Mouse (Mus musculus): ENCODE data around the gene Gm11099.

Gene Gm11099

GRCm38 (mm10) chr2:58859134-58859533 lies at the start of gene Gm11099:
Gene Gm11099, plus strand, starts transcription at chr2:58859434.
- in situ Hi-C loops (cut with MboI; ENCODE audit: low sequenced_read_pairs), result no loop called here

DNA sequence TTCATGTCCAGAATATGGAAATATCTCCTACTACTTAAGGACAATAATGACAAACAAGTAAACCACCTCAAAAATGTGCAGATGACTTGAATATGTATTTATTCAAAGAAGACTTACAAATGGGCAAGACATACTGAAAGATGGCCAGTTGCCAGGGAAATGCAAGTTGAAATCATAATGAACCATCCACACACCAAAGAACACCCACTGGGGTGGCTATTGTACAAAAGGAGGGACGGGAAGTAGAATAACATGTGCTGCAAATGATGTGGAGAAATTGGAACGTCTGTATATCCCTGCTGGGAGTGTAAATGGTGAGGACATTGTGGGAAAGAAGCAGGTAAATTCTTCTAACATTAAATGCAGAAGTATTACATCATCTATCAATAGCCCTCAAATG lies 46.3 kb upstream of the Gm11099 start:
- in situ Hi-C loops (cut with MboI; ENCODE audit: low sequenced_read_pairs), result no loop called here

DNA sequence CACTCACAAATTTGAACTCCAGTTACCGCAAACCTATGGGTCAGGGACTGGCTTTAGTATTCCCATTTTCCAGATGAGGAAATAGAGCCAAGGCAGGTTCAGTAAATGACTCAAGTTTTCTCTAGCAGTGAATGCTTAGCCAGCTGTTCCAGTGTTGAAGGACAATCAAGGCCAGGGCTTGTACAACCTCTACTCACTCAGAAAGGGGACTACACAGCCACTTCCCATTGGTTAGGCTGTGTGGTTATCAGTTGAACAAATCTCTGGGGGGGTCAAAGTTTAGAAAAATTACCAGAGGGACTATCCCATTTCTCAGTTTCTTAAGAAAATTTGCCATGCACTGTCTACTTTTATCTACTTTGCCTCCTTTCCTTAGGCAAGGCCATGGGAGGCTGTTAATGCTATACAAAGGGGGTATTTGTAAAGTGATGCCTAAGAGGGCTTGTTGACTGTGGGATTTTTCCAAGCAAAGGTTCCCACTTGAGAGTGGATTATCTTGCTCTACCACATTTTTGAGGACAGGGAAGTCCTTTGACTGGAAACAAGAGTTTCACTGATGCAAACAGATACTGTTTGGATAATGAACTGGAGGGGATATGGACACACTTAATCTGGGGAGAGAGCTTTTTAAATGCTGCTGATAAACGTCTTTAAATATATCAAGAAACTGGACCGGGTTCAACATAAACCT lies 30.2 kb upstream of the Gm11099 start:
- in situ Hi-C loops (cut with MboI; ENCODE audit: low sequenced_read_pairs), result no loop called here

- in situ Hi-C loops (cut with MboI; ENCODE audit: low sequenced_read_pairs), result no loop called here
Measured at GRCm38 (mm10) chr2:58829981-58830742, 29.1 kb upstream of the Gm11099 start.

DNA sequence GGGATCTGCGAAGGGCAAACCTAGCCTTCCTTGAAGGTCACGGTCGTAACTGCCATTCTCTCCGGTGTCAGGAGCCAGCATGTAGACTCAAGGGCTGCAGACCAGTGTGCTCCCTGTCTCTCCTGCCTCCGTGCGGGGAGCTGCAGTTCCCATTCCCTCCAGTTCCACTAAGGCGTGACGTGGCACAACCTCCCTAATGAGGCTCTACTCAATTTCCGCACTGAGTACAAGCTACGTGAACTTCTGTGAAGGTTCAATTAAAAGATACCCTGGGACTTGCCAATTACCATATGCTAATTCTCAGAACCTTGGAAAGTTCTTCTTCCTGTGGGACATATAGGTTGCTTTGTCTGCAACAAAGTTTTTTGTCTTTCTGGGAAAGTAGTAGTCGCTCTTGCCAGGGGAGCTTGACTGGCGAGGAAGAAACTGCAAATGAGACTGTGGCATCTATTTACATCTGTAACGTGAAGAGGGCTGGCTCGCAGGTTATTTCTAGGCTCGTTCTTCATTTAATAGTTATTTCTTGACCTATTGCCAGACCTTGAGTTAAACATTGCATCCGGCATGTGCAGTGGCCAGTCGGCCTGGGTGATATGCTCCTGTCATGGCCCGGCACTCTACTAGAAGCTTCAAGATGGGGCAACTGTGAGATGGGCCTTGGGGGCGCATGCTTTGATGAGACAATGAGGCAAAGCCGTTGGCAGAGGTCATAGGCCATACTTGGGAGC lies 26.8 kb upstream of the Gm11099 start:
- in situ Hi-C loops (cut with MboI; ENCODE audit: low sequenced_read_pairs), result no loop called here

DNA sequence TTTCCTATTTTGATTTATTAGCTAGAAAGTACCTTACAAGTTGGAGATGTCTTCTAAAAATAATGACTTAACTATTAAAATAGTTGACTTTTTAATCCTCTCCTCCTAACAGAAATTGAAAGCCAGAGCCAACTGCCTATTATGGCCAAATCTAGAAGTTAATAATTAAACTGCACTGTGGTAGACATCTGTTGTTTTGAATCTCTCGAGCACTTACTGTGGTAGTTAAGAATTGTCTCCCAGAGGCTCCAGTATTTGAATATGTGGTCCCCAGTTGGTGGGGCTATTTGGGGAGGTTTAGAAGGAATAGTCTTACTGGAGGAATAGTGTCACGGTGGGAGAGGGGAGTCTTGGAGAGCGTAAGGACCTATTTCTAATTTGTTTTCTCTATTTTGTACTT lies 18.2 kb upstream of the Gm11099 start:
- in situ Hi-C loops (cut with MboI; ENCODE audit: low sequenced_read_pairs), result no loop called here

GRCm38 (mm10) chr2:58842443-58842842 lies 16.8 kb upstream of the Gm11099 start:
- in situ Hi-C loops (cut with MboI; ENCODE audit: low sequenced_read_pairs), result no loop called here

GRCm38 (mm10) chr2:58844499-58844898 lies 14.7 kb upstream of the Gm11099 start:
- in situ Hi-C loops (cut with MboI; ENCODE audit: low sequenced_read_pairs), result no loop called here

DNA sequence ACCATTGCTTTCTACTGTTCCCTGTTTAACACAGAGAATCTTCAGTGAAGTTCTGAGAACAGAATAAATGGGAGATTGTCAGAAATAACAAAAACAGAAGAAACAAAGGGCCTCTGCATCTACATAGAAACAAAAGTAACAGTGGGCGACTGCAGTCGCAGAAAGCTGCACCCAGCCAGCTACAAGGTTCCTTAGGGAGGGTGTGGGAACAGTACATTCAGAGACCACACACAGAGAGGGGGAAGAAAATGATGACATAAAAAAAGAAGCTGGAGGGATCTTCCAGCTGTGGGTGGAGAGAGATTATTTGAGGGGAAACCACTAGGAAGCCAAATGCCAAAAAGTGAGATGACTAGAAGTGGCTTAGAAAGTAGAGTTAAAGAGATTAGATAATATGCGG lies 20.6 kb downstream of the Gm11099 start:
- in situ Hi-C loops (cut with MboI; ENCODE audit: low sequenced_read_pairs), result no loop called here

DNA sequence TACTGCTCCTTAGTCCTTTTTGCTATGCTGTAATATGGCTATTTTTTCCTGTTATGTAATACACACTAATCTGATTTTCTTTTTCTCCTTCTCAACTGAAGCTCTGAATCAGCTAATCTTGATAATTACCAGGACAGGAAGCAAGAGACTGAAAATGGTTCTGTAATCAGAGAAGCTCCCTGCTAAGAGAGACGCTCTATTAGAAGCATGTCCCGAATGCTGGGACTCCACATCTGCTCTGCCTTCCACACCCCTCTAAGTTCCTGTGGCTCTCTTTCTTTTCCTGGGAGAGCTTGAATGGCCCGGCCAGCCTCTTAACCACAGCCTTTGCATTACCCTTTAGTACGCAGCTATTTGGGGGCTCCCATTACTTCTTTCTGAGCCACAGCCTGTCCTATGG lies 45.8 kb downstream of the Gm11099 start:
- in situ Hi-C loops (cut with MboI; ENCODE audit: low sequenced_read_pairs), result no loop called here

- in situ Hi-C loops (cut with MboI; ENCODE audit: low sequenced_read_pairs), result no loop called here
Measured at GRCm38 (mm10) chr2:58906814-58907516, 47.7 kb downstream of the Gm11099 start.

DNA sequence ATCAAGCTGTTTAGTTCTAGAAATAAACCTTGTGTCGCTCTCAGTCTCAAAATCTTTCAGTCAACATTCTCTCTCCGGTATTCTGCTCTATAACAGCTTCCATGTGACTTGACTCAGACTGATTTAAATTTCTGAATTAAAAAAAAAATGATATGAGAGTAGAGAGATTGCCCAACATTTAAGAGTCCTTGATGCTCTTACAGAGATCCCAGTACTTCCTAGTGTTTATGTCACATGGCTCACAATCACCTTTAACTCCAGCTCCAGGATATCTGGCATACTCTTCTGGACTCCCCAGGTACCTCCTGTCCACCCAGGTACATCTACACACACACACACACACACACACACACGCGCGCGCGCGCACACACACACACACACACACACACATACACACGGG lies 53.1 kb downstream of the Gm11099 start:
- in situ Hi-C loops (cut with MboI; ENCODE audit: low sequenced_read_pairs), result no loop called here

GRCm38 (mm10) chr2:58918351-58918750 lies 59.1 kb downstream of the Gm11099 start:
- in situ Hi-C loops (cut with MboI; ENCODE audit: low sequenced_read_pairs), result no loop called here

DNA sequence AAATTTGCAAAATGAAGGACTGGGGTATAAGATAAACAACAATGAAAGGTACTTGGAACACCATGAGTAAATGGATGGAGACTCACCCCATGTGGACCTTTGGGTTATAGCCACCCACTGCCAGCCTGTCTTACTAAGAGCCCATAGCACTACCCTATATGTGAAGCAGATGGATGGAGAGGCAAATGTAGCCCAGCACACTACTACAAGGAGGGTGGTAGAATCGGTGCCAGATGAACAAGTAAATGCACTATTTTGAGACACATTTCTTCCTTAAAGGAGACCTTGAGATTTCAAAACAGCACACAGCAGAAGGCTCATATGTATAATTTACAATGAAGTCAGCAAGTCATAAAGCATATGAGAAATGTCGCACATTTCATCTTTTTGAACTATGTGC lies 66.3 kb downstream of the Gm11099 start:
- in situ Hi-C loops (cut with MboI; ENCODE audit: low sequenced_read_pairs), result no loop called here

- in situ Hi-C loops (cut with MboI; ENCODE audit: low sequenced_read_pairs), result no loop called here
Measured at GRCm38 (mm10) chr2:58941361-58941760, 82.1 kb downstream of the Gm11099 start.

GRCm38 (mm10) chr2:58948796-58949195 lies 89.6 kb downstream of the Gm11099 start:
- in situ Hi-C loops (cut with MboI; ENCODE audit: low sequenced_read_pairs), result no loop called here

GRCm38 (mm10) chr2:58952101-58952500 lies 92.9 kb downstream of the Gm11099 start:
- in situ Hi-C loops (cut with MboI; ENCODE audit: low sequenced_read_pairs), result no loop called here

DNA sequence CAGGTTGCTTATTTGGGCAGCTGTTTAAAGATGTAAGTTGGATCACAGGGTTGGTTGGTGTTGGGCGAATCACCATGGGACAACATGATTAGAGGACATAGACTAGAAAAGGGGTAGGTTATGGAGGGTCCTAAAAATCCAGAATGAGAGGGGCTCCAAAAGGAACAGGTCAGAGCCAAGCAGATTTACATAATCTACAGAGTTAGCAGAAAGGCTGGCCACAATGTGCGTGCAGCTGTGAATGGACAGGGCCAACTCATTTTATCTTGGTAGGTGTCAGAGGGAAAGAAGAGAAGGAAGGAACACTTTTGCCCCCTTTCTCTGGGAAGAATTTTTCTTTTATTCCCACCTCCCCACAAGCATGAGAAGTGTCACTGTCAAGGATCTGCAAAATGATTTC lies 97.1 kb downstream of the Gm11099 start:
- in situ Hi-C loops (cut with MboI; ENCODE audit: low sequenced_read_pairs), result no loop called here

DNA sequence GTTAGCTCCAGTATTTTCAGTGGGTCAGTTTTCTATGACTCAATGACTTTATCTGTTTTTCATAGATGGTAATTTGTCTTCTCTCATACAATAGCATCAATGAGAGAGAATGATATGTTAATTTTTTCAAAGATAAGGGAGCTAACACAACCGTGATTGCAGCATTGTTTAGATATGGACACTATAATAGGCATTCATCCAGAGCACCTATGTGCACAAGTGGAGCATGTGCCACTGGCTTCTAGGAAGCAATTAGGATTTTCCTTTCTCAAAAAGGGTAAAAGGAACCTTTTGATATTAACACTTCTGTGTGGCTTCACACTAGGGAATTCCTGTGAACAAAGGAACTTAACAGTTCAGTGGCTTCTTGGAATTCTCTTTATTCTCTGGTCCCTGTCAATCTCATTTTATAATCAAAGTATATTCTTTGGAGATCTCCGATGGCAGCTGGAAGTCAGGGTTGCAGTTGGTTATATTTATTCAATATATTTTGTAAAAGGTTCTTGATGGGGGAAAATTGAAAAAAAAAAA lies 97.6 kb downstream of the Gm11099 start:
- in situ Hi-C loops (cut with MboI; ENCODE audit: low sequenced_read_pairs), result no loop called here

Data from CH12F3 (cell line).